Mouse (Mus musculus): Measurements from ENCODE around the gene Ipmk.

GRCm38 (mm10) chr10:71380406-71380805 lies 32.8 kb downstream of the Ipmk start:
- TF ChIP-seq HCFC1 (IDR thresholded peaks at IDR 0.05; ENCODE audit: borderline replicate concordance, insufficient read depth, low read length) = no peak
- TF ChIP-seq ZNF384 (IDR thresholded peaks at IDR 0.05; ENCODE audit: low read depth, low read length) = no peak

Measured in ES-E14 (cell line).